Mouse (Mus musculus): Measurements from ENCODE around the gene 6820408C15Rik.

Gene 6820408C15Rik

GRCm38 (mm10) chr2:152415287-152415686 lies at the start of gene 6820408C15Rik:
Gene 6820408C15Rik (plus strand): TSS chr2:152415587.
- no peak for DNase-seq

- DNase-seq, result no peak
Measured at GRCm38 (mm10) chr2:152367917-152368316, 47.5 kb upstream of the 6820408C15Rik start.

GRCm38 (mm10) chr2:152368532-152369140 lies 46.8 kb upstream of the 6820408C15Rik start:
- DNase-seq, result peak; percentile 69

GRCm38 (mm10) chr2:152372104-152372503 lies 43.3 kb upstream of the 6820408C15Rik start:
- DNase-seq, result peak; percentile 64

- no peak for DNase-seq
Measured at GRCm38 (mm10) chr2:152372661-152373060, 42.7 kb upstream of the 6820408C15Rik start.

GRCm38 (mm10) chr2:152373547-152373946 lies 41.8 kb upstream of the 6820408C15Rik start:
- DNase-seq, result no peak

- DNase-seq, result no peak
Measured at GRCm38 (mm10) chr2:152375652-152376344, 39.6 kb upstream of the 6820408C15Rik start.

GRCm38 (mm10) chr2:152376345-152376741 lies 39.0 kb upstream of the 6820408C15Rik start, which contains the start of gene Nrsn2:
Gene Nrsn2 (minus strand): TSS chr2:152376638.
- no peak for DNase-seq

GRCm38 (mm10) chr2:152384191-152384590 lies 31.2 kb upstream of the 6820408C15Rik start:
- DNase-seq, result no peak

- peak; percentile 28 for DNase-seq
Measured at GRCm38 (mm10) chr2:152392786-152393185, 22.6 kb upstream of the 6820408C15Rik start.

- no peak for DNase-seq
Measured at GRCm38 (mm10) chr2:152393225-152394017, 22.0 kb upstream of the 6820408C15Rik start.

GRCm38 (mm10) chr2:152395271-152395920 lies 20.0 kb upstream of the 6820408C15Rik start:
- DNase-seq, result no peak

GRCm38 (mm10) chr2:152396110-152397003 lies 19.0 kb upstream of the 6820408C15Rik start:
- DNase-seq, result peak; percentile 66

- peak; percentile 66 for DNase-seq
Measured at GRCm38 (mm10) chr2:152397004-152397589, 18.3 kb upstream of the 6820408C15Rik start.

- peak; percentile 92 for DNase-seq
Measured at GRCm38 (mm10) chr2:152397680-152398435, 17.5 kb upstream of the 6820408C15Rik start, which contains the start of gene Sox12. Gene Sox12 (minus strand): TSS chr2:152398063.

- DNase-seq, result peak; percentile 79
Measured at GRCm38 (mm10) chr2:152398691-152399090, 16.7 kb upstream of the 6820408C15Rik start.

- no peak for DNase-seq
Measured at GRCm38 (mm10) chr2:152399122-152399542, 16.3 kb upstream of the 6820408C15Rik start.

- DNase-seq, result peak; percentile 82
Measured at GRCm38 (mm10) chr2:152406126-152406525, 9.3 kb upstream of the 6820408C15Rik start.

- no peak for DNase-seq
Measured at GRCm38 (mm10) chr2:152409781-152410180, 5.6 kb upstream of the 6820408C15Rik start.

GRCm38 (mm10) chr2:152410971-152411371 lies 4.4 kb upstream of the 6820408C15Rik start:
- no peak for DNase-seq

GRCm38 (mm10) chr2:152411471-152411870 lies 3.9 kb upstream of the 6820408C15Rik start:
- DNase-seq, result no peak
